Mouse (Mus musculus): ENCODE measurements around the gene 1700016C15Rik.

GRCm38 (mm10) chr1:177692491-177692890, 37.1 kb upstream of the 1700016C15Rik start:
- TF ChIP-seq POLR2A (IDR thresholded peaks at IDR 0.05; ENCODE audit: insufficient read depth, low read depth, low read length) (no peak), CTCF (IDR thresholded peaks at IDR 0.05; ENCODE audit: insufficient read depth, low read depth, low read length) (no peak)
